Mouse (Mus musculus) mesoderm, embryonic 11.5 days (tissue): ENCODE measurements around the gene Hpse2.

Experiments
- DNase-seq: peaks from one replicate; pipeline ENCODE4 v3.0.0-alpha.2; 2012; ENCODE audit warnings: low read depth, low spot score

Gene Hpse2

GRCm38 (mm10) chr19:43174812-43175211, 213.3 kb downstream of the Hpse2 start:
- DNase-seq = no peak

- DNase-seq = no peak
These were observed 232.1 kb downstream of the Hpse2 start for GRCm38 (mm10) chr19:43156085-43156484.

- no peak for DNase-seq
These were observed 232.6 kb downstream of the Hpse2 start for GRCm38 (mm10) chr19:43155582-43155981.

GRCm38 (mm10) chr19:43147901-43148300, 240.3 kb downstream of the Hpse2 start:
- no peak for DNase-seq

GRCm38 (mm10) chr19:43146820-43147219, 241.3 kb downstream of the Hpse2 start:
- no peak for DNase-seq

- no peak for DNase-seq
These were observed 246.5 kb downstream of the Hpse2 start for GRCm38 (mm10) chr19:43141646-43142045.

GRCm38 (mm10) chr19:43109796-43110195, 278.4 kb downstream of the Hpse2 start:
- no peak for DNase-seq

GRCm38 (mm10) chr19:43096915-43097314, 291.2 kb downstream of the Hpse2 start:
- DNase-seq = no peak

GRCm38 (mm10) chr19:43087216-43087615, 300.9 kb downstream of the Hpse2 start:
- DNase-seq = no peak

GRCm38 (mm10) chr19:43064155-43064554, 324.0 kb downstream of the Hpse2 start:
- DNase-seq = no peak

GRCm38 (mm10) chr19:43044506-43044905, 343.6 kb downstream of the Hpse2 start:
- DNase-seq = no peak

- no peak for DNase-seq
These were observed 345.4 kb downstream of the Hpse2 start for GRCm38 (mm10) chr19:43042721-43043120.

- no peak for DNase-seq
These were observed 345.9 kb downstream of the Hpse2 start for GRCm38 (mm10) chr19:43042211-43042610.

- DNase-seq = no peak
These were observed 351.8 kb downstream of the Hpse2 start for GRCm38 (mm10) chr19:43036381-43036780.

- peak; percentile 61 for DNase-seq
These were observed 360.9 kb downstream of the Hpse2 start for GRCm38 (mm10) chr19:43027305-43027704.

GRCm38 (mm10) chr19:43022611-43023173, 365.5 kb downstream of the Hpse2 start:
- no peak for DNase-seq

GRCm38 (mm10) chr19:43018792-43019191, 369.4 kb downstream of the Hpse2 start:
- no peak for DNase-seq

GRCm38 (mm10) chr19:42996406-42996805, 391.7 kb downstream of the Hpse2 start:
- DNase-seq = no peak

GRCm38 (mm10) chr19:42988833-42989232, 399.3 kb downstream of the Hpse2 start:
- DNase-seq = no peak

GRCm38 (mm10) chr19:42986315-42986701, 401.8 kb downstream of the Hpse2 start:
- no peak for DNase-seq

GRCm38 (mm10) chr19:42985372-42986314, 402.5 kb downstream of the Hpse2 start:
- DNase-seq = no peak

GRCm38 (mm10) chr19:42980537-42980936, 407.6 kb downstream of the Hpse2 start:
- no peak for DNase-seq

- DNase-seq = no peak
These were observed 410.2 kb downstream of the Hpse2 start for GRCm38 (mm10) chr19:42977938-42978337.
